Mouse (Mus musculus): ENCODE measurements around the gene Ttc25. TPM values are rescaled to one million over a fixed set of nuclear protein-coding genes. Genes with fewer than 3 reads are reported as not detected.

Gene Ttc25
- polyA plus RNA-seq, 2 experiments: 0.14 to 0.55 TPM

DNA sequence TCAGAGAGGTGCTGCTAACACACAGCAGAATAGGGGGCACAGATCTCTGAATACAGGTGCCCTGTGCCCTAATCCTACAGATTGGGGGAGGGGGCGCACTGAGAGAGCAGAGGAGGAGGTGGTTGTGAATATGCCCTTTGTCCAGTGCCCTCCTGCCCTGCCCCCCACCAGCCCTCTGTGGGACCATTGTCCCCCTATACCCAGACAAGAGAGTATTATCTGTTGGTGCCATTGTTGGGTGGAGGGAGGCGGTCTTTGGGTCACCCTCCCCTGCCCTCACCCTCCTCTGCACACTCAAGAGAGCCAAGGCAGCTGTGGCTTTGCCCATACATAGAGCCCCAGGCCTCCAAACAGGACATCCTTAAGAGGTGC lies 30.1 kb downstream of the Ttc25 start:
- peak overlapping the region; percentile 72 for H3K4me2 ChIP-seq (replicated peaks; ENCODE audit: low read depth, low read length, severe bottlenecking)
- 0 out of 2 replicates have a peak, but pooled peaks cover 4% of the 10 kb centered on the region for H3K4me1 ChIP-seq (ENCODE audit: control insufficient read depth, insufficient read depth, low read length)
- 44% methylated on average over 2 of the region's 2 CpGs for WGBS
- peaks cover 6% of the 10 kb centered on the region; the same call in 1 of the 2 replicates for H3K27me3 ChIP-seq (ENCODE audit: control insufficient read depth, insufficient read depth, low read length)
- 0 out of 2 replicates have a peak, but pooled peaks have one; percentile 5 for ATAC-seq (ENCODE audit: low FRiP score, low read depth)
- peaks cover 22% of the 10 kb centered on the region for H3K36me3 ChIP-seq (ENCODE audit: control insufficient read depth, insufficient read depth, low read length)
- peak overlapping the region; percentile 62 for H3K4me3 ChIP-seq (replicated peaks; ENCODE audit: low read length)
- no peak for DNase-seq (ENCODE audit: low spot score)
- H3K9ac ChIP-seq (ENCODE audit: low read depth, low read length, severe bottlenecking): peak overlapping the region; percentile 68
- H3K27ac ChIP-seq (replicated peaks; ENCODE audit: low read depth, low read length): no peak overlapping the region
- TF ChIP-seq POLR2A (IDR thresholded peaks at IDR 0.05; ENCODE audit: borderline replicate concordance, extremely low read depth, insufficient read depth, insufficient read length): no peak
- H3K9me3 ChIP-seq (ENCODE audit: control insufficient read depth, low read length): no peaks in the 10 kb centered on the region

DNA sequence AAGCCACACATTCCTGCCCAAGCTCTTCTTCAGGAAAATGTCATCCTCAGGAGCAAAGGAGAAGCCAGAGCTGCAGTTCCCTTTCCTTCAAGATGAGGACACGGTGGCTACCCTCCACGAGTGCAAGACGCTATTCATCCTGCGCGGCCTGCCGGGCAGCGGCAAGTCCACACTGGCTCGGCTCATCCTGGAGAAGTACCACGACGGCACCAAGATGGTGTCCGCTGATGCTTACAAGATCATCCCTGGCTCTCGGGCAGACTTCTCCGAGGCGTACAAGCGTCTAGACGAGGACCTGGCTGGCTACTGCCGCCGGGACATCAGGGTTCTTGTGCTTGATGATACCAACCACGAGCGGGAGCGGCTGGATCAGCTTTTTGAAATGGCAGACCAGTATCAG lies 30.8 kb downstream of the Ttc25 start:
- Histone ChIP-seq H3K36me3 (ENCODE audit: control insufficient read depth, insufficient read depth, low read length) (peaks cover 29% of the 10 kb centered on the region), H3K4me3 (replicated peaks; ENCODE audit: low read length) (no peak overlapping the region), H3K4me1 (ENCODE audit: control insufficient read depth, insufficient read depth, low read length) (no peaks in the 10 kb centered on the region), H3K27ac (replicated peaks; ENCODE audit: low read depth, low read length) (peak overlapping the region; percentile 20; the same call in 1 of the 2 replicates), H3K9me3 (ENCODE audit: control insufficient read depth, low read length) (no peaks in the 10 kb centered on the region), H3K4me2 (replicated peaks; ENCODE audit: low read depth, low read length, severe bottlenecking) (no peak overlapping the region), H3K27me3 (ENCODE audit: control insufficient read depth, insufficient read depth, low read length) (0 out of 2 replicates have a peak, but pooled peaks cover under 1% of the 10 kb centered on the region), H3K9ac (ENCODE audit: low read depth, low read length, severe bottlenecking) (no peak overlapping the region)
- no peak for DNase-seq (ENCODE audit: low spot score)
- no peak for ATAC-seq (ENCODE audit: low FRiP score, low read depth)
- 66% methylated on average over 21 of the region's 21 CpGs for WGBS
- no peak for TF ChIP-seq POLR2A (IDR thresholded peaks at IDR 0.05; ENCODE audit: borderline replicate concordance, extremely low read depth, insufficient read depth, insufficient read length)

DNA sequence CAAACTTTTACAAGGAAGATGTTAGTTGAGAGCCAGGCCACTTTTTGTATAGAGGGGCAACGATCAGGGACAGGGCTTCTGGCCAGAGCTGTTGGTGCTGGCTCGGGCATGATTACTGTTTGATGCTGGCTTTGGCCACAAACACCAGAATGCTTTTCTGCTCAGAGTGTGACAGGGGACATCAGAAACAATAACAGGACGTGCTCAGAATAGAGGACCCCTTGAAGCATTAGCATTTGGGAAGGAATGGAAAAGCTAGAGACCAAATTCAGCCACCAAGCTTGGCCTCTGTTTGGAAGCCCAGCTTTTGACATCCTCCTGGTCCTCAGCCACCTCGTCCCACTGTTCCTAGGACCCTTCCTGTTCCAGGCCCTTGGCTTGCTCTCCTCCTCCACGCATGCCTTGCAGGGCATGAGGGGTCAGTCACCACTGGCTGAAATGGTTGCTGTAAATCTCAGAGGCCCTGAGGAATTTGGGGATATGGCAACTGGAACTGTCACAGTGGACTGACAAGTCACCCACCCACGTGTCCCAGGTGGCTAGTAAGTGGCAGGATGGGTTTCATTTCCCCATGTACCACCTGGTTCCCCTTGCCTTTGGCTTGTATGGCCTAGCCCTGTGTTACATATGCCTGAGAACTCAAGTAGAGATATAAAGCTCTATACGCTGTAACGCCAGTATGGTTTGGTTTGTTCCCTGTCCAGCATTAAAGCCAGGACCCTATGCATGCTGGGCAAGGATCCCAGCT lies 32.6 kb downstream of the Ttc25 start:
- Histone ChIP-seq H3K27me3 (ENCODE audit: control insufficient read depth, insufficient read depth, low read length) (no peaks in the 10 kb centered on the region), H3K27ac (replicated peaks; ENCODE audit: low read depth, low read length) (no peak overlapping the region), H3K4me1 (ENCODE audit: control insufficient read depth, insufficient read depth, low read length) (no peaks in the 10 kb centered on the region), H3K4me2 (replicated peaks; ENCODE audit: low read depth, low read length, severe bottlenecking) (no peak overlapping the region), H3K9me3 (ENCODE audit: control insufficient read depth, low read length) (no peaks in the 10 kb centered on the region), H3K4me3 (replicated peaks; ENCODE audit: low read length) (no peak overlapping the region), H3K36me3 (ENCODE audit: control insufficient read depth, insufficient read depth, low read length) (peaks cover 46% of the 10 kb centered on the region), H3K9ac (ENCODE audit: low read depth, low read length, severe bottlenecking) (no peak overlapping the region)
- ATAC-seq (ENCODE audit: low FRiP score, low read depth): no peak
- no peak for TF ChIP-seq POLR2A (IDR thresholded peaks at IDR 0.05; ENCODE audit: borderline replicate concordance, extremely low read depth, insufficient read depth, insufficient read length)
- WGBS: 78% methylated on average over 8 of the region's 8 CpGs
- no peak for DNase-seq (ENCODE audit: low spot score)

DNA sequence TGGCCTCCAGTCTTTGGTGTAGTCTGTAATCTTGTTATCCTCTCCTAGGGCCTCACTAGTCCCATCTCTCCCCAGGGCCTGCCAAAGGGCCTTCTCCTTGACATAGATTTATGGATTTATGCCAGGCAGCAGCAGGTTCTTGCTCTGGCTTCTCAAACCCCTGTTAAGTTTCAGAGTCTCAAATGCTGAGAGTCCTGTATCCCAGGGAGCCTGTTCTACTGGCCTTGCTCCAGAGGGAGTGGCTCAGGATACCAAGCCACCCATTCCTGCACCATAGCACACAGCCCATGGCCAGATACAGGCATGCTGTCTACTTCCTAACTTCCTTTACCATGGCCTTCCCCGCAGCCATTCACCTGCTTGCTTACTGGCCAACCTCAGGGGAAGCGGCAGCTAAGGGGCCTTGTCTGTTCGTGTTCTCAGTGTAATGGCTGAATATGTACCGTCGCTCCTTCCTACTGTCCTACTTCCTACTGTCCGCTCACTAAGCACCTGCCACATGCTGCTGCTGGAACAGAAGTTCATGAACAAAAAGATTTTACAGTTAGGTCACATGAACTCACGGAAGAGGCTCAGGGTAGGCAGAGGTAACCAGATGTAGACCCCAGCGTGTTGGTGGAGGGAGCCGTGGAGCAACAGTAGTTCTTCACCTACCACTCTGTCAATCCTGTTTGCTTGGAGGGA lies 33.9 kb downstream of the Ttc25 start:
- Histone ChIP-seq H3K9me3 (ENCODE audit: control insufficient read depth, low read length) (no peaks in the 10 kb centered on the region), H3K9ac (ENCODE audit: low read depth, low read length, severe bottlenecking) (no peak overlapping the region), H3K27me3 (ENCODE audit: control insufficient read depth, insufficient read depth, low read length) (no peaks in the 10 kb centered on the region), H3K27ac (replicated peaks; ENCODE audit: low read depth, low read length) (no peak overlapping the region), H3K36me3 (ENCODE audit: control insufficient read depth, insufficient read depth, low read length) (peaks cover 58% of the 10 kb centered on the region), H3K4me2 (replicated peaks; ENCODE audit: low read depth, low read length, severe bottlenecking) (no peak overlapping the region), H3K4me1 (ENCODE audit: control insufficient read depth, insufficient read depth, low read length) (no peaks in the 10 kb centered on the region), H3K4me3 (replicated peaks; ENCODE audit: low read length) (no peak overlapping the region)
- TF ChIP-seq POLR2A (IDR thresholded peaks at IDR 0.05; ENCODE audit: borderline replicate concordance, extremely low read depth, insufficient read depth, insufficient read length): no peak
- 89% methylated on average over 9 of the region's 9 CpGs for WGBS
- no peak for DNase-seq (ENCODE audit: low spot score)
- ATAC-seq (ENCODE audit: low FRiP score, low read depth): no peak

DNA sequence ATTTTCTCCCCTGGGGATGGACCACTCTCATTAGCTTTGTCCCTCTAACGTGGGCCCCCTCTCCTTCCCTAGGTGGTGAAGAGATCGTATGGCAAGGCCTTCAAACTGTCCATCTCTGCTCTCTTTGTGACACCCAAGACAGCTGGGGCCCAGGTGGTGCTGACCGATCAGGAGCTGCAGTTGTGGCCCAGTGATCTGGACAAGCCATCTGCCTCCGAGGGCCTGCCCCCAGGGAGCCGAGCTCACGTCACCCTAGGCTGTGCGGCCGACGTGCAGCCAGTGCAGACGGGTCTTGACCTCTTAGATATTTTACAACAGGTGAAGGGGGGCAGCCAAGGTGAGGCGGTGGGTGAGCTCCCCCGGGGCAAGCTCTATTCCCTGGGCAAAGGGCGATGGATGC lies 34.9 kb downstream of the Ttc25 start:
- H3K4me2 ChIP-seq (replicated peaks; ENCODE audit: low read depth, low read length, severe bottlenecking): no peak overlapping the region
- no peak overlapping the region for H3K9ac ChIP-seq (ENCODE audit: low read depth, low read length, severe bottlenecking)
- WGBS: 80% methylated on average over 13 of the region's 13 CpGs
- no peaks in the 10 kb centered on the region for H3K9me3 ChIP-seq (ENCODE audit: control insufficient read depth, low read length)
- H3K4me1 ChIP-seq (ENCODE audit: control insufficient read depth, insufficient read depth, low read length): no peaks in the 10 kb centered on the region
- peaks cover 68% of the 10 kb centered on the region for H3K36me3 ChIP-seq (ENCODE audit: control insufficient read depth, insufficient read depth, low read length)
- ATAC-seq (ENCODE audit: low FRiP score, low read depth) (no peak), DNase-seq (ENCODE audit: low spot score) (no peak)
- H3K4me3 ChIP-seq (replicated peaks; ENCODE audit: low read length): no peak overlapping the region
- no peak overlapping the region for H3K27ac ChIP-seq (replicated peaks; ENCODE audit: low read depth, low read length)
- no peak for TF ChIP-seq POLR2A (IDR thresholded peaks at IDR 0.05; ENCODE audit: borderline replicate concordance, extremely low read depth, insufficient read depth, insufficient read length)
- no peaks in the 10 kb centered on the region for H3K27me3 ChIP-seq (ENCODE audit: control insufficient read depth, insufficient read depth, low read length)
